Mouse (Mus musculus) kidney, adult 2 months (tissue): ENCODE data around the gene Itih2.

ENCODE experiments used
- CTCF ChIP-seq: fragments of 200-500 bp; conservative IDR thresholded peaks from 2 replicates; pipeline ENCODE4 v1.5.1; 2011; ENCODE audit warnings: low read depth, mild to moderate bottlenecking, control low read depth, low read length, moderate library complexity, mixed read lengths; ENCODE audit not compliant: insufficient read depth, insufficient read length
- POLR2A ChIP-seq: fragments of 200-500 bp; IDR thresholded peaks from one replicate; pipeline ENCODE4 v1.6.1; 2011; ENCODE audit warnings: low read depth, low read length, control low read depth

DNA sequence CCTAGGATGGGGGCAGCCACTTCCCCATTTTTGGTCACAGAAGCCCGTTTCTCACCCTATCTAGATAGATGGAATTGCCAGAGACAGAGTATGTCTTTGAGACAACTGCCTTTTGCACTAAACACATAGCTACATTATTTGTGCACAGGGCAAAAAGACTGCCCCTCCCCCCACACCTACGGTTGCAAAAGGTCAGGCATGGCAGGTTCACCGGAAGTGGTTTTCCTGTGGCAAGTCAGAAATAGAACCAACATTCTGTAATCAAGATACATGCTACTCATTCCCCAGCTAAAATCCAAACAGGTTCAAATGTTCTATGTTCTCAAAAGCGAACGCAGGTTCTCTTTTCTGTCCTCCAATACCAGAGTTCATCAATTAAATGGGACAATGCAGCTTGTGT is 21.4 kb upstream of the Itih2 start:
- TF ChIP-seq POLR2A: no peak
- TF ChIP-seq CTCF: no peak
